Mouse (Mus musculus) urinary bladder, postnatal 10 days (tissue): Measurements from ENCODE around the gene Apoe.

ENCODE experiments used
- DNase-seq: peaks from one replicate; pipeline ENCODE4 v3.0.0; 2022; ENCODE audit warnings: low spot score

The Apoe gene

GRCm38 (mm10) chr7:19716055-19716682, 17.2 kb upstream of the Apoe start:
- DNase-seq, result no peak

- peak; percentile 88 for DNase-seq
Measured at GRCm38 (mm10) chr7:19715239-19716054, 16.5 kb upstream of the Apoe start, which contains the start of gene Tomm40. Gene Tomm40 (minus strand): TSS chr7:19715438.

- DNase-seq, result no peak
Measured at GRCm38 (mm10) chr7:19714836-19715235, 15.8 kb upstream of the Apoe start.

- no peak for DNase-seq
Measured at GRCm38 (mm10) chr7:19713598-19713997, 14.6 kb upstream of the Apoe start.

GRCm38 (mm10) chr7:19713196-19713595, 14.2 kb upstream of the Apoe start:
- DNase-seq, result no peak

- DNase-seq, result no peak
Measured at GRCm38 (mm10) chr7:19712414-19712813, 13.4 kb upstream of the Apoe start.

GRCm38 (mm10) chr7:19710650-19711049, 11.7 kb upstream of the Apoe start:
- no peak for DNase-seq

- DNase-seq, result no peak
Measured at GRCm38 (mm10) chr7:19705271-19705670, 6.3 kb upstream of the Apoe start.

- DNase-seq, result no peak
Measured at GRCm38 (mm10) chr7:19704475-19704874, 5.5 kb upstream of the Apoe start.

- no peak for DNase-seq
Measured at GRCm38 (mm10) chr7:19702859-19703555, 4.0 kb upstream of the Apoe start.

- DNase-seq, result no peak
Measured at GRCm38 (mm10) chr7:19701069-19701761, 2.2 kb upstream of the Apoe start.

GRCm38 (mm10) chr7:19700299-19701068, 1.5 kb upstream of the Apoe start:
- no peak for DNase-seq

- no peak for DNase-seq
Measured at GRCm38 (mm10) chr7:19699827-19700148, 800 bp upstream of the Apoe start.

- DNase-seq, result no peak
Measured at GRCm38 (mm10) chr7:19697949-19698906, 760 bp downstream of the Apoe start.

- DNase-seq, result no peak
Measured at GRCm38 (mm10) chr7:19696336-19696873, 2.6 kb downstream of the Apoe start.

GRCm38 (mm10) chr7:19695881-19696280, 3.1 kb downstream of the Apoe start:
- no peak for DNase-seq

- no peak for DNase-seq
Measured at GRCm38 (mm10) chr7:19695213-19695594, 3.8 kb downstream of the Apoe start.

GRCm38 (mm10) chr7:19694336-19695212, 4.4 kb downstream of the Apoe start:
- DNase-seq, result no peak

GRCm38 (mm10) chr7:19693421-19693820, 5.6 kb downstream of the Apoe start:
- no peak for DNase-seq
